Mouse (Mus musculus): ENCODE data around the gene Tsen15. TPM values are rescaled to one million over a fixed set of nuclear protein-coding genes. Genes with fewer than 3 reads are reported as not detected.

The Tsen15 gene
- 10 to 100 TPM; 25.3 to 25.7 TPM for total RNA-seq (2021)
- long read RNA-seq, experiment 1, transcript Tsen15-201 (5 exons, 1,133 nt) = major isoform, 30 of 33 reads
- long read RNA-seq, experiment 1, partial matches to known transcripts = 1 of 33 reads
- long read RNA-seq, experiment 1, other reads (novel, unspliced or antisense) = 2 of 33 reads
- long read RNA-seq, experiment 2, transcript Tsen15-201 (5 exons, 1,133 nt) = major isoform, 22 of 24 reads
- long read RNA-seq, experiment 2, partial matches to known transcripts = 0 of 24 reads
- long read RNA-seq, experiment 2, other reads (novel, unspliced or antisense) = 2 of 24 reads

DNA sequence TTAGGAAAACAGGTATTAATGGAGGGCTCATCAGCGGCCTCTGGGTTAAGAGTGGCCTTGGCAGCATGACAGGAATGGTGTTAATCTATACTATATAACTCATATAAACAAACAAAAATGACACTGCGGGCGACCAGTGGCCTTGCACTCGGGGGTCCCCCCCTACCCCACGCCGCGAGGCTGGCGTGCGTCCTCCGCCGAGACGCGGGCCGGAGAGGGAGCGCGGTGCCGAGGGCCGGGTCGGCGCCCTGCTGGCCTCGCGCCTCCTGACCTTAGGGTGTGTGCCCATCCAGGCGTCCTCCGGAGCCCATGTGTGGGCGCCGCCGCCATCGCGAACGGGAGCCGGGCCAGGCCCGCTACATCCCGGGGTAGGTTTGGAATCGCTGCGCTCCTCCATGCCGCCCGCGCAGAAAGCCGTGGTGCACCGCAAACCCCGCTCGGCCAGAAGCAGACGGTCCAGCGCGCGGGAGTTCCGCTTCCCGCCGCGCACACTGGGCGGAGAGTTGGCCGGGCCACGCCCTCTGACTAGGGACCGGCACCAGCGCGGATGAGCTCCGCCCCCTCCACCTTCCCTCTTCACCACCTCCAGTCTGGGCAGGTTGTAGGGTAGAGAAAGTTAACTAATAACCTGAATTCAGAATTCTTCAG lies at the start of gene Tsen15:
Gene Tsen15, minus strand, starts transcription at position 501 of the 648 bp plus-strand sequence.
- intact Hi-C loops (cut with DNase I) = no loop called here
- DNase-seq (ENCODE audit: low spot score in 2 of 2) = peak; percentile 68 to 86

GRCm38 (mm10) chr1:152434166-152434565 lies 47.7 kb upstream of the Tsen15 start:
- intact Hi-C loops (cut with DNase I) = no loop called here
- DNase-seq (ENCODE audit: low spot score in 2 of 2) = no peak

DNA sequence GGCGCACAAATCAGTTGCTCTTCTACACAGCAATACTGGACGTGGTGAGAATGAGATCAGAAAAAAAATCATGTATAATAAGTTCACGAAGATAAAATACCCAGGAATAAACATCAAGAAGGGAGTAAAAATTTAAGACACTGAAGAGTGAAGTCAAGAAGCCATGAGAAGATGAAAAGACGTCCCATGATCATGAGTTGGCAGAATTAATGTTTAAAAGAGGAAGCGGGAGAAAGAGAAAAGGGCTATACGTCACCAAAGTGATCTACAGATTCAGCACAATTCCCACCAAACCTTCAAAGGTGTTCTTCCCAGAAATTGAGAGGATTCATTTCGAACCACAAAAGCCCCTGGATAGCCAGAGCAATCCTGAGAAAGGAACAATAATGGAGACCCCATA lies 43.3 kb upstream of the Tsen15 start:
- intact Hi-C loops (cut with DNase I) = no loop called here
- no peak for DNase-seq (ENCODE audit: low spot score in 2 of 2)

DNA sequence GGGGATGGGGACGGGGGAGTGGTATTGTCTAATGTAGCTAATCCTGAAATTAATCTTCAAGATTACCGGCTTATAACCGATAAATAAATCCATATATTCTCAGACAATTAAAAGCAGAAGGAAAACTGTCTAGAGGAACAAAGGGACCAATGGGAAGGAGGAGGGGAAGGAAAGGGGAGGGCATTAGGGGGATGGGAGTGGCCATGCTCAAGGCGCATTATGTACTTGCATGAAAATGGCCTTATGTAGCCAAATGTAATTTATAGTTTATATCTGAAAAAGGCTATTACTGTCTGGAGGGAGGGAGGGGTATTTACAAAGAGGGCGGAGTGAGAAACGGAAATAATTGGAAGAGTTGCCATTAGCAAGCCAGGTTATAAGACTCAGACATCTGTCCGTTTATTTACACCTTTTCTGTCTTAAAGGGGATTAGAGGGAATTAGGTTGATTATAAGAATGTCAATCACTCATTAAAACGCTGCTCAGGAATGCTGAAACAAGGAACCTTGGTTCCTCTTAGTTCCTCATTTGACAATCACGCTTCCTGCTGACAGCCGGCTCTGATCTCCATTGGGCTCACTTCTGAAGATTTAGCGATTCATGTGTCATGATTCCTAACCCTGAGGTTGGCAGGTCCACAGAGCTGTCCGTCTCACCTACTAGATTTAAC lies 41.6 kb upstream of the Tsen15 start:
- no peak for DNase-seq (ENCODE audit: low spot score in 2 of 2)
- intact Hi-C loops (cut with DNase I) = no loop called here

DNA sequence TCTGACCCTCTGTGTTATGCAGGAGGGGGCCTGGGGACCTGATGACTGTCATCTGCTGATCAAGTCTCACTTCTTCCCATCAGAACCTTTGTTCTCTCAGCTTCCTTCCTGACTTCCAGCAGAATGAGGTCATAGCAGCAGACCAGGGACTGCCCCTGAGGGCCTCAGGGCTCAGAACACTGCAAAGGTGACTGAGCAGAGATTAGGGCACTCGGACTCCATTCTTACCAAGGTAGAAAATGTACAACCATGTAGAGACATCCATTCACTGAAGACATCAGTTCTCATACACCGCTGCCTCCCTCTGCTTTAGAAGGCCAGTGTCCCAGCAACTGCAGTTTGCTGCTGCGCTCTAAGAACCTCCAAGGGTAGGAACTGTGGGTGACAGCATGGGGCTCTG lies 36.6 kb upstream of the Tsen15 start:
- intact Hi-C loops (cut with DNase I) = no loop called here
- no peak for DNase-seq (ENCODE audit: low spot score in 2 of 2)

DNA sequence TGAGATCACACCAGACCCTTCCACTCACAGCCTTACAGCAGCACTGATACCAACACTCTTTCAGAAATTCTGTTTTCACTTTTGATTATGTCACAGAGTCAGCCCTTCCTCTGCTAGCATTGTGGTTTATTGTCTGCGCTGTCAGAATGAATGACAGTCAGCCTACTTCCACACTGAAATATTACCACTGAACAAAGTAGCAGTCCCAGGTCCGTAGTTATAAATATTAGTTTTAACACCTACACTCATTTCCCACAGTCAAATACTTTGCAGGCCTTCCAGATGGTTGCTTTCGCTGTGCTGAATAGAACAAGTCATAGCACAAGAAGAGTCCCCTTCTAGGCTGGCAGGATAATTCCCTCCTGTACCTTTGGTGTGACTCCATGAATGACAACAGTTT lies 35.8 kb upstream of the Tsen15 start:
- intact Hi-C loops (cut with DNase I) = no loop called here
- DNase-seq (ENCODE audit: low spot score in 2 of 2) = no peak

DNA sequence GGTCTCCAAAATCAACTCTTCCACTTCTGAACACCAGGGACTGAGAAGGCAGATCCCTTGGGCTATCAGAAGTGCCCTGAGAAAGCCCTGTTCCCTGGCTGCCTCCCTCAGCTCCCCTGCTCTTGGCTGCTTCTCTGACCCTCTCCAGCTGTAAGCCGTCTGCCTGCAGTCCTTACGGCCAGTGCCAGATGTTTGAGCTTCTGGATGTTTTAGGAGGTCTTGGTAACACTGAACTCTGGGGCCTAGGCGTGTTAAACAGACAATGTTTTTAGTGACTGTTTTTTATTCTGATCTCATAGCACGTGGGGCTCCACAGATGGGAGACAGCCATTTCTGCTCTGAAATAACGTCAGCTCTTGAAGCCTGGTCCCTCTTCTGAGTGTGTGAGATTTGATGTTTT lies 31.1 kb upstream of the Tsen15 start:
- intact Hi-C loops (cut with DNase I) = no loop called here

DNA sequence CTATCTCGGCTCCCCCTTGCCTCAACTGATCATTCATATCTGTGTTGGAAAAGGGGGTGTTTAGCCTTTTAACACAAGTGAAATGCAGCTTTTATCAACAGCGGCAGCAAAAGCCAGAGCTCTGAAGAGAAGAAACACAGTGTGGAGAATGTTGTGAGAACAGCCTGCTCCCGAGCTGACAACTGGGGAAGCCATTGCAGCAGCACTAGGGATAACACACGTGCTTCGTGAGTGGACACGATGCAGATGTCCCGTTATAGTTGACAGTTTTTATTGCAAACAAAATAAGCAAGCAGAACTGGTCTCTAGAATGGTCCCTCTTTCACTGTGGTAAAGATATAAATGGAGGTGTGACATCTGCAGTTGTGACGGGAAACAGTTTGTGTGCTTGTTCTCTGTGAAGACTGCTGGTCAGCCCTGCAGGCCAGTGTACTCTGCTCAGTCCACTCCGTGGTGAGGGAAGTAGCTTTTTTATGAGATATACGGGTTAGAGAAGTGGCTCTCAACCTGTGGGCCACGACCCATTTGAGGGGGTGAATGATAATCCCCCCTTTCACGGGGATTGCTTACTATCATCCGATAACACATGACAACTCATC lies 29.9 kb upstream of the Tsen15 start:
- intact Hi-C loops (cut with DNase I) = no loop called here

More for the DNA sequence above, 31.1 kb upstream of the Tsen15 start:
- DNase-seq (ENCODE audit: low spot score in 2 of 2) = no peak

GRCm38 (mm10) chr1:152414451-152414850 lies 28.0 kb upstream of the Tsen15 start:
- intact Hi-C loops (cut with DNase I) = no loop called here

More for the DNA sequence above, 29.9 kb upstream of the Tsen15 start:
- DNase-seq (ENCODE audit: low spot score in 2 of 2) = no peak

GRCm38 (mm10) chr1:152413961-152414360 lies 27.5 kb upstream of the Tsen15 start:
- no peak for DNase-seq (ENCODE audit: low spot score in 2 of 2)
- intact Hi-C loops (cut with DNase I) = no loop called here

More at GRCm38 (mm10) chr1:152414451-152414850, 28.0 kb upstream of the Tsen15 start:
- peak; percentile 23 to 49 for DNase-seq (ENCODE audit: low spot score in 2 of 2)

GRCm38 (mm10) chr1:152413116-152413515 lies 26.6 kb upstream of the Tsen15 start:
- DNase-seq (ENCODE audit: low spot score in 2 of 2) = no peak
- intact Hi-C loops (cut with DNase I) = no loop called here

DNA sequence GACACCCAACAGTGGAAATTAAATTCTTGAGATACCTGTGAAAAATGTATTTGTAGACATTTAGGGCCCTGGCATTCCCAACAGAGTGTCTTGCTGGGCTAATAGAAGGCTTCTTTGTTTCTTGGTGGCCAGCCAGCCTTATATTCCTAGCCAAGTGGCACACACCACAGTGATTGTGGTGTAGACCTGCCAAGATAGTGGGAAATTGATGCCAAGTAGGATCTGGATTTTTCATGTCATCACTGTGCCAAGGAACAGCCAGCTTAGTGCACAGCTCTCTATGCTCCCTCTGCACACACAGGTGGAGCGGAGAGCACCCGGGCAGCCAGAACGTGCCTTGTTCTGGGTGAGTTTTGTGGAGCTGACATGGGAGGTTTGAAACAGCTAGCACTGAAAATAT lies 24.2 kb upstream of the Tsen15 start:
- intact Hi-C loops (cut with DNase I) = no loop called here
- peak; percentile 47 to 62 for DNase-seq (ENCODE audit: low spot score in 2 of 2)

DNA sequence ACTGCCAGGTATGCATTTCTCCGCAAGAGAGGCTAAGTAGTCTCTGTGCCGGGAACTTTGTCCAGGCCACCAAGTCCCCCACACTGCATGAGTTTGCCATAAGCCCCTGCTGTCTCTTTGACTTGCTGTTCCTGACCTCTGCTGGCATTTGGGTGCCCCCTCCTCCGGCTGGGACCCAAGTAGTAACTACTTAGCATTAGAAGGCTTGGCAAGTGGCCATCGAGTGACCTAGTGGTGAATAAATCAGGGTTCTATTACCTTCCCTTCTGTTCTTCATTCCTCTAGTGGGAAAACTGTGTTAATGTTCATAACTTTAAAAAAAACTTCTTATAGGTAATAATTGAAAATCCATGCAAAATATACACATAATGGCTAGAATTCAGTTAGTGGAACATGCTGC lies 22.9 kb upstream of the Tsen15 start:
- no peak for DNase-seq (ENCODE audit: low spot score in 2 of 2)
- intact Hi-C loops (cut with DNase I) = loop anchor here (10.0 kb wide), 1 partner anchor 335 kb away; no protein-coding TSS in a partner anchor

DNA sequence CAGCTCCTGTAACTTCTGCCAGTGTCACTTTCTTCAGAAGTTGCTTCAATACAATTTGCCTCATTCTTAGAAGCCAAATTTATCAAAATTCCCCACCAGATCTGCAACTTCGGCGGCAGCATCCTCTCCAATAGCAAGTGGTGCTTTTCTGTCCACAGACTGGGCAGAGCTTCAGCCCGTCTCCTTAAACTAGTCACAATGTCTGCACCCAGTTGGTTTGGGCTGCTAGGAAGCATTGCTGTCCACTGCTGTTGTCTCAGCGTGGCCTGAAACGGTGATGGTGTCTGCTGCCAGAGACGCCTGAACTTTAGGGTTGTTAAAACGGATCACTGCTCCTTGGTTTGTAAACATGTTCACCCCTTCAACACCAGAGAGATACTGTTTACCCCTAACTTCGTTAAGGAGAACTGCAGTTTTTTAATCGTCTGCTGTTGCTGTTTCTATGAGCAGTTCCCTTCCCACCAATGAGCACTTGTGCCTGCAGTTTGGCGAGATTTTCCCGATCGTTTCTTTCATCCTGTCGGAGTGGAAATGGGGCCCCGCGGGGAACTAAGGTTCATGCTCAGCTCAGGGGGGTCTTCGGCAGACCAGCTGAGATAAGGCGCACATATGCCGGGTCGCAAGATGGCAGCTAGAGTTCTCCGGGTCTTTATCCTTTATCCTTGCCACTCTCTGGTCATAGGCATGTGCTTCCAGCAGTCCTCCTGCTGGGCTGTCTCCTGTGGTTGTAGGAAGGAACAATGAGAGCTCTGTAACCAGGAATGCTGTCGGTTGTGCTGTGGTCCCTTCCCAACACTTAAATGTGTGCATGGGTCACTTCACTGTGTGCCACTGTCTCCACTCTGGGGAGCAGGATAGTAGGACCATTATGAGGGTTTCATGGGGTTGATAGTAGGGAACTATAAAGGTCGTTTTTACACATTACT lies 20.8 kb upstream of the Tsen15 start:
- intact Hi-C loops (cut with DNase I) = loop anchor here (10.0 kb wide), 1 partner anchor 338 kb away; no protein-coding TSS in a partner anchor

DNA sequence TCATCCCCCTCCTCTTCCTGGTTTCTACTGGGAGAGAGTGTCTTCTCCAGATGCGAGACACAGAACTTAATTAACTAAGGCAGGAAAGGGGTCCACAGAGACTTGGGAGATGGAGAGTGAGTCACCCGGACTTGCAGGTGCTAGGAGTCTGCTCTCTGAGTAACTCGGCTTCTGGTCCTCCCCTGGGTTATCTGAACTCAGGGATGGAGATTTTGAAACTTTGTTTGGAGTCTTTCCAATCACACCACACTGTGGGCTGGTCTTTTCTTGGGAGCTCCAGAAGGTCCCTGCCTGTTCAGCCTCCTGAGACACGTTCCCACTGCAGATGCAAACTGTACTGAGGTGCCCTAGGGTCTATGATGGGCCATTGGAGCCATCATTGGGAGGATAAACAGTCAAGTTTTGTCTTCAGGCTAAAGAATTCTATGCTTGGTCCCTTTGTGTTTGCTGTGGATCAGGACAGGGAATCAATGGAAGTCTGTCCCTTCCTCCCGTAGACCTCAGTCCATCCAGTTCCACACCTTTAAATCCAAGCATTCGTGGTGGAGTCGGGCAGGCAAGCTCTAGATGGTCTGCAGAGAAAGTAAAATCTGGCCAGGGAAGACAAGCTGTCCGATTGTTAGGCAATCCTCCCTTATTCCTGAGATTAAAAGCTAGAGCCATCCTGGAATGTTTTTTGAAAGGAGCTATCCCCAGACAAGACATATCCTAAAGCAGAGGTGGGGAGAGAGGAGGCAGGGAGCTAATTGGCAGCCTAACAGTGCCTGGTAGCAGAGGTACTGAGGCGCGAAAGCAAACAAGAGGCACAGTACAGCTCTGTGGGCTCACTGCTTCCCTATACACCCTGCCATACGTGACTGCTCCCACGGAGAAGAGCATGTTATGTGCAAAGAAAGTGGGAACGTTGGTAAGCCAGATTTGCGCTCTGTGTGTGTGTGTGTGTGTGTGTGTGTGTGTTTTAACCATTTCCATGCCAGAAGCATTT lies 14.4 kb upstream of the Tsen15 start:
- peak; percentile 31 to 70 for DNase-seq (ENCODE audit: low spot score in 2 of 2)
- intact Hi-C loops (cut with DNase I) = loop anchor here (5.0 to 10.0 kb wide), 2 partner anchors 116 to 344 kb away; no protein-coding TSS in a partner anchor

More for the DNA sequence above, 20.8 kb upstream of the Tsen15 start:
- no peak for DNase-seq (ENCODE audit: low spot score in 2 of 2)

- intact Hi-C loops (cut with DNase I) = loop anchor here (5.0 to 10.0 kb wide), 2 partner anchors 117 to 345 kb away; no protein-coding TSS in a partner anchor
- DNase-seq (ENCODE audit: low spot score in 2 of 2) = peak in 1 of 2 experiments; percentile 47
Observed at GRCm38 (mm10) chr1:152399790-152400555, 13.5 kb upstream of the Tsen15 start, which contains the start of gene Colgalt2. Gene Colgalt2, plus strand, starts transcription at chr1:152399830.

DNA sequence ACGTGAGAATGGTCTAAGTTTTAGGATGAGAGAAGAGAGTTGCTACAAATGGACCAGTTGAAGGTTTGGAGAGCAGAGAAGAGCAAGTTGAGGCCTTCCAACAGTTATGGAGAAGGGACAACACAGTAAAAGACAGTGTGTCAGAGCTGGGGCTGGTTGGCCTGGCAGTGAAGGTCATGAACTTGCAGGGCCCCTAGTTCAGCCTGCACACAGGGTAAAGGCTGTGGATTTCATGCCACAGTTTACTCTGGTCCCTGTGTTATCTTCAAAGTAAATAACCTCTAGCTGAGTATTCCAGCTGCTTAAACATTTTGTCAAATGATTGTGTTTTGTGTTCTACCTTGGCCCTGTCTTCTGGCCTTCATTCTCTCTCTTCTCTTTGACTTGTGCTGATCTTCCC lies 12.2 kb upstream of the Tsen15 start:
- no peak for DNase-seq (ENCODE audit: low spot score in 2 of 2)
- intact Hi-C loops (cut with DNase I) = no loop called here
